Mouse (Mus musculus) hindbrain, embryonic 14.5 days (tissue): Measurements from ENCODE around the gene Zbtb11. TPM values are rescaled to one million over a fixed set of nuclear protein-coding genes. Genes with fewer than 3 reads are reported as not detected.
A peak's percentile ranks its signal among the peaks of the same experiment; 100 is the strongest.
"Not testable (repeated sequence)": the region's sequence is repeated elsewhere in the genome, so short reads cannot be mapped to it uniquely, and the experiment has no call there.

ENCODE experiments used
- ATAC-seq: fragments of 200-750 bp; cut with Nextera tagmentation; 2 replicates; pipeline ENCODE4 v1.8.0; 2017; ENCODE audit warnings: moderate number of reproducible peaks, mild to moderate bottlenecking, moderate TSS enrichment, moderate library complexity; ENCODE audit not compliant: low FRiP score
- DNase-seq: peaks from one replicate; pipeline ENCODE4 v3.0.0-alpha.2; 2015; ENCODE audit warnings: low spot score
- H3K27ac ChIP-seq: fragments of 300-500 bp; sonication (generic); 2 replicates; pipeline ENCODE4 v1.5.1; 2014; ENCODE audit warnings: mild to moderate bottlenecking, moderate library complexity
- H3K27me3 ChIP-seq: fragments of 300-500 bp; sonication (generic); 2 replicates; pipeline ENCODE4 v1.6.1; 2014; ENCODE audit warnings: mild to moderate bottlenecking, low read length, mixed read lengths; ENCODE audit not compliant: control insufficient read depth, insufficient read depth
- H3K36me3 ChIP-seq: fragments of 300-500 bp; sonication (generic); replicated peaks from 2 replicates; pipeline ENCODE4 v1.6.1; 2014; ENCODE audit not compliant: control insufficient read depth, insufficient read depth
- H3K4me1 ChIP-seq: fragments of 300-500 bp; sonication (generic); replicated peaks from 2 replicates; pipeline ENCODE4 v1.6.1; 2014; ENCODE audit warnings: antibody characterized with exemption, low read length, mixed read lengths; ENCODE audit not compliant: control insufficient read depth, insufficient read depth
- H3K4me2 ChIP-seq: fragments of 300-500 bp; sonication (generic); replicated peaks from 2 replicates; pipeline ENCODE4 v1.6.1; 2014; ENCODE audit warnings: mild to moderate bottlenecking, moderate library complexity
- H3K4me3 ChIP-seq: fragments of 300-500 bp; sonication (generic); replicated peaks from 2 replicates; pipeline ENCODE4 v1.5.1; 2014; ENCODE audit warnings: mild to moderate bottlenecking, low read length
- H3K9ac ChIP-seq: fragments of 300-500 bp; sonication (generic); 2 replicates; pipeline ENCODE4 v1.6.1; 2014
- H3K9me3 ChIP-seq: fragments of 300-500 bp; sonication (generic); 2 replicates; pipeline ENCODE4 v1.6.1; 2016; ENCODE audit warnings: low read length; ENCODE audit not compliant: control insufficient read depth
- WGBS: fragments of 180-500 bp; shearing (Covaris S2); extraction: QIAGEN DNeasy Blood & Tissue Kit; methylation state at CpG from one replicate; pipeline ENCODE4 v1.1.7; 2014; 5-methylcytosine and 5-hydroxymethylcytosine counted together
- polyA plus RNA-seq: library from polyadenylated mRNA; unstranded; fragments of >200 nt; fragmentation: Nextera tagmentation; extraction: Ambion mirVana; gene quantifications from 2 replicates; pipeline ENCODE4 v1.2.1, GENCODE M21; 2014

Gene Zbtb11
- 24.8 and 26.0 TPM in 2 replicates for polyA plus RNA-seq

- H3K27me3 ChIP-seq = no peaks in the 10 kb centered on the region
- H3K4me1 ChIP-seq = peaks cover 21% of the 10 kb centered on the region
- under 1% methylated on average over 73 of the region's 86 CpGs for WGBS
- no peaks in the 10 kb centered on the region for H3K9me3 ChIP-seq
- peak within 1 kb of the TSS; percentile 100 for H3K4me3 ChIP-seq
- H3K36me3 ChIP-seq = peaks cover 42% of the 10 kb centered on the region
- H3K4me2 ChIP-seq = peak within 1 kb of the TSS; percentile 69
- ATAC-seq (peak; percentile 99), DNase-seq (peak; percentile 100)
- H3K27ac ChIP-seq = peak within 1 kb of the TSS; percentile 89
- peak within 1 kb of the TSS; percentile 92 for H3K9ac ChIP-seq
These were observed at the start of gene Zbtb11 for GRCm38 (mm10) chr16:55973431-55974255. Zbtb11 (plus strand) TSS chr16:55973883.

GRCm38 (mm10) chr16:55924010-55924409, 49.7 kb upstream of the Zbtb11 start:
- WGBS = 92% methylated on average over 4 of the region's 4 CpGs
- Histone ChIP-seq H3K9me3 (no peaks in the 10 kb centered on the region), H3K4me2 (no peak overlapping the region), H3K27me3 (no peaks in the 10 kb centered on the region), H3K9ac (no peak overlapping the region), H3K36me3 (peaks cover 64% of the 10 kb centered on the region), H3K4me3 (no peak overlapping the region), H3K4me1 (no peaks in the 10 kb centered on the region), H3K27ac (no peak overlapping the region)
- DNase-seq = no peak
- ATAC-seq = no peak

GRCm38 (mm10) chr16:55933681-55934343, 39.9 kb upstream of the Zbtb11 start:
- ATAC-seq = peak; percentile 57
- H3K4me3 ChIP-seq = peak overlapping the region; percentile 63
- peaks cover 3% of the 10 kb centered on the region for H3K36me3 ChIP-seq
- peak overlapping the region; percentile 63 for H3K9ac ChIP-seq
- H3K4me2 ChIP-seq = peak overlapping the region; percentile 55
- 0 out of 2 replicates have a peak, but pooled peaks cover 3% of the 10 kb centered on the region for H3K4me1 ChIP-seq
- no peaks in the 10 kb centered on the region for H3K27me3 ChIP-seq
- 1% methylated on average over 32 of the region's 32 CpGs for WGBS
- peak overlapping the region; percentile 69 for H3K27ac ChIP-seq
- peak; percentile 62 for DNase-seq
- no peaks in the 10 kb centered on the region for H3K9me3 ChIP-seq

GRCm38 (mm10) chr16:55934453-55935037, 39.1 kb upstream of the Zbtb11 start, which contains the start of gene Cep97:
Cep97 (minus strand) TSS chr16:55934855.
- Histone ChIP-seq H3K9me3 (no peaks in the 10 kb centered on the region), H3K4me2 (peak within 1 kb of the TSS; percentile 55), H3K27ac (peak within 1 kb of the TSS; percentile 69), H3K27me3 (no peaks in the 10 kb centered on the region), H3K4me3 (peak within 1 kb of the TSS; percentile 63), H3K9ac (peak within 1 kb of the TSS; percentile 63), H3K4me1 (0 out of 2 replicates have a peak, but pooled peaks cover 3% of the 10 kb centered on the region), H3K36me3 (no peaks in the 10 kb centered on the region; the same call in 1 of the 2 replicates)
- under 1% methylated on average over 24 of the region's 24 CpGs for WGBS
- DNase-seq = peak; percentile 92
- peak; percentile 99 for ATAC-seq

GRCm38 (mm10) chr16:55938761-55939160, 34.9 kb upstream of the Zbtb11 start:
- Histone ChIP-seq H3K36me3 (no peaks in the 10 kb centered on the region), H3K27me3 (no peaks in the 10 kb centered on the region), H3K9ac (no peak overlapping the region), H3K9me3 (no peaks in the 10 kb centered on the region), H3K4me1 (no peaks in the 10 kb centered on the region), H3K27ac (no peak overlapping the region), H3K4me3 (no peak overlapping the region), H3K4me2 (no peak overlapping the region)
- 90% methylated on average over 4 of the region's 4 CpGs for WGBS
- DNase-seq (no peak), ATAC-seq (no peak)

- no peaks in the 10 kb centered on the region for H3K36me3 ChIP-seq
- H3K27ac ChIP-seq = no peak overlapping the region
- no peak overlapping the region for H3K4me2 ChIP-seq
- no peaks in the 10 kb centered on the region for H3K9me3 ChIP-seq
- H3K4me3 ChIP-seq = no peak overlapping the region
- H3K4me1 ChIP-seq = no peaks in the 10 kb centered on the region
- H3K27me3 ChIP-seq = no peaks in the 10 kb centered on the region
- 87% methylated on average over 6 of the region's 6 CpGs for WGBS
- no peak overlapping the region for H3K9ac ChIP-seq
- DNase-seq = no peak
- ATAC-seq = no peak
These were observed 34.0 kb upstream of the Zbtb11 start for GRCm38 (mm10) chr16:55939703-55940102.

- Histone ChIP-seq H3K9me3 (no peaks in the 10 kb centered on the region), H3K4me1 (no peaks in the 10 kb centered on the region), H3K27me3 (no peaks in the 10 kb centered on the region), H3K4me3 (no peak overlapping the region), H3K9ac (no peak overlapping the region), H3K36me3 (no peaks in the 10 kb centered on the region), H3K4me2 (no peak overlapping the region), H3K27ac (no peak overlapping the region)
- WGBS = 93% methylated on average over 4 of the region's 4 CpGs
- DNase-seq (no peak), ATAC-seq (no peak)
These were observed 32.9 kb upstream of the Zbtb11 start for GRCm38 (mm10) chr16:55940781-55941180.

GRCm38 (mm10) chr16:55947266-55947665, 26.4 kb upstream of the Zbtb11 start:
- Histone ChIP-seq H3K9ac (no peak overlapping the region), H3K36me3 (no peaks in the 10 kb centered on the region), H3K27ac (no peak overlapping the region), H3K9me3 (no peaks in the 10 kb centered on the region), H3K4me2 (no peak overlapping the region), H3K4me3 (no peak overlapping the region), H3K27me3 (no peaks in the 10 kb centered on the region), H3K4me1 (no peaks in the 10 kb centered on the region)
- DNase-seq (no peak), ATAC-seq (no peak)
- 77% methylated on average over 3 of the region's 3 CpGs for WGBS

GRCm38 (mm10) chr16:55947876-55948410, 25.7 kb upstream of the Zbtb11 start:
- not testable (repeated sequence) for ATAC-seq, H3K27me3 ChIP-seq, DNase-seq, H3K27ac ChIP-seq, H3K4me1 ChIP-seq, H3K9ac ChIP-seq, H3K9me3 ChIP-seq, H3K4me3 ChIP-seq, H3K4me2 ChIP-seq, H3K36me3 ChIP-seq
- WGBS = 94% methylated on average over 2 of the region's 2 CpGs
